8 mouse cellular contexts compared by ENCODE assay signal in the genomic region with DNA sequence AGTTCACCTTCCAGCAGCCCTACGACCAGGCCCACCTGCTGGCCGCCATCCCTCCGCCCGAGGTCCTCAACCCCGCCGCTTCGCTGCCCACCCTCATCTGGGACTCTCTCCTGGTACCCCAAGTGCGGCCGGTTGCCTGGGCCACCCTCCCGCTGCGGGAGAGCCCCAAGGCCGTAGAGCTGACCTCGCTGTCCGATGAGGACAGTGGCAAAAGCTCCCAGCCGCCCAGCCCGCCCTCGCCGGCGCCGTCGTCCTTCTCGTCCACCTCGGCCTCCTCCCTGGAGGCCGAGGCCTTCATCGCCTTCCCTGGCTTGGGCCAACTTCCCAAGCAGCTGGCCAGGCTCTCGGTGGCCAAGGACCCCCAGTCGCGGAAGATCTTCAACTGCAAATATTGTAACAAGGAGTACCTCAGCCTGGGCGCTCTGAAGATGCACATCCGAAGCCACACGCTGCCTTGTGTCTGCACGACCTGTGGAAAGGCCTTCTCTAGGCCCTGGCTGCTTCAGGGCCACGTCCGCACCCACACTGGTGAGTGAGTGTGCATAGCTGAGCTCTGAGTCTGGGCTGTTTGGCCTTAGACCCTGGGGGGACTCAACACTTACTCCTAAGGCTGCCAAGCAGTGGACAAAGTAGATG. TPM values are rescaled to one million over a fixed set of nuclear protein-coding genes. Genes with fewer than 3 reads are reported as not detected.
DNase-seq lines count a peak whose midpoint lies in the region; ATAC-seq lines count a peak whose summit lies in the region.

No protein-coding gene starts in this region.

- 15% methylated on average over 33 of the region's 34 CpGs for WGBS in lung, embryonic 15.5 days
- WGBS in hindbrain, embryonic 10.5 days: 16% methylated on average over 34 of the region's 34 CpGs
- WGBS in midbrain, embryonic 11.5 days: 22% methylated on average over 30 of the region's 34 CpGs

- 0 out of 2 replicates have a peak, but pooled peaks cover 7% of the 10 kb centered on the region for H3K36me3 ChIP-seq in lung, embryonic 15.5 days
- peaks cover 15% of the 10 kb centered on the region for H3K36me3 ChIP-seq in hindbrain, embryonic 10.5 days
- no peaks in the 10 kb centered on the region for H3K36me3 ChIP-seq in midbrain, embryonic 11.5 days (ENCODE audit: control insufficient read depth, insufficient read depth, low read length)

- H3K4me3 ChIP-seq in lung, embryonic 15.5 days: peak overlapping the region; percentile 67
- H3K4me3 ChIP-seq in hindbrain, embryonic 10.5 days: peak overlapping the region; percentile 56
- peak overlapping the region; percentile 38 for H3K4me3 ChIP-seq in midbrain, embryonic 11.5 days (ENCODE audit: low read depth, low read length)

- no peak for DNase-seq in lung, adult 18-20 months
- DNase-seq in embryo, embryonic 10.5 days (ENCODE audit: low spot score): peak; percentile 40
- no peak for DNase-seq in hindbrain, embryonic 10.5 days (ENCODE audit: low spot score)
- peak; percentile 90 for DNase-seq in midbrain, embryonic 11.5 days (ENCODE audit: low spot score, missing footprints)
- DNase-seq in spleen, postnatal 10 days (ENCODE audit: low spot score in 2 of 2): no peak
- no peak for DNase-seq in right cerebral cortex, postnatal 10 days (ENCODE audit: low spot score in 2 of 2)
- no peak for DNase-seq in right cerebral cortex, postnatal 36 days (ENCODE audit: low spot score in 2 of 2)

- H3K27ac ChIP-seq in lung, embryonic 15.5 days: peak overlapping the region; percentile 96
- peak overlapping the region; percentile 75 for H3K27ac ChIP-seq in hindbrain, embryonic 10.5 days
- H3K27ac ChIP-seq in midbrain, embryonic 11.5 days (ENCODE audit: low read depth, low read length): no peak overlapping the region

- H3K4me1 ChIP-seq in lung, embryonic 15.5 days: peaks cover 52% of the 10 kb centered on the region
- peaks cover 71% of the 10 kb centered on the region for H3K4me1 ChIP-seq in hindbrain, embryonic 10.5 days (replicated peaks)
- H3K4me1 ChIP-seq in midbrain, embryonic 11.5 days (ENCODE audit: control insufficient read depth, insufficient read depth, low read length): peaks cover 24% of the 10 kb centered on the region

- H3K9me3 ChIP-seq in lung, embryonic 15.5 days: no peaks in the 10 kb centered on the region
- H3K9me3 ChIP-seq in hindbrain, embryonic 10.5 days: no peaks in the 10 kb centered on the region
- no peaks in the 10 kb centered on the region for H3K9me3 ChIP-seq in midbrain, embryonic 11.5 days (ENCODE audit: control insufficient read depth, low read length)

- peak overlapping the region; percentile 62 for H3K9ac ChIP-seq in lung, embryonic 15.5 days
- H3K9ac ChIP-seq in midbrain, embryonic 11.5 days (ENCODE audit: low read length): peak overlapping the region; percentile 20; the same call in 1 of the 2 replicates

- H3K4me2 ChIP-seq in lung, embryonic 15.5 days: peak overlapping the region; percentile 89
- peak overlapping the region; percentile 57 for H3K4me2 ChIP-seq in midbrain, embryonic 11.5 days

- ATAC-seq in lung, embryonic 15.5 days (ENCODE audit: borderline replicate concordance, extremely low read depth, low FRiP score, low TSS enrichment): peak; percentile 0; the same call in 1 of the 2 replicates
- no peak for ATAC-seq in midbrain, embryonic 11.5 days (ENCODE audit: low FRiP score)

- H3K27me3 ChIP-seq in lung, embryonic 15.5 days: peaks cover 10% of the 10 kb centered on the region; the same call in 1 of the 2 replicates
- peaks cover 85% of the 10 kb centered on the region for H3K27me3 ChIP-seq in hindbrain, embryonic 10.5 days (ENCODE audit: insufficient read depth, poor library complexity, severe bottlenecking)
- H3K27me3 ChIP-seq in midbrain, embryonic 11.5 days (ENCODE audit: control insufficient read depth, insufficient read depth, low read length): peaks cover 46% of the 10 kb centered on the region

RNA-seq across cellular contexts. Expression of gene Snai1, which starts 0.8 kb away (rescaled TPM):
- 107 and 109 TPM in 2 replicates for polyA plus RNA-seq in lung, embryonic 15.5 days (2015; fragmentation: Nextera tagmentation; extraction: Ambion mirVana)
- polyA plus RNA-seq in hindbrain, embryonic 10.5 days (2016; fragmentation: Nextera tagmentation; extraction: Ambion mirVana): 45.3 and 45.5 TPM in 2 replicates
- 18.4 and 20.8 TPM in 2 replicates for polyA plus RNA-seq in midbrain, embryonic 11.5 days (2014; fragmentation: Nextera tagmentation; extraction: Ambion mirVana)

RNA-seq across cellular contexts. Expression of gene Spata2, which starts 46.1 kb away (rescaled TPM):
- polyA plus RNA-seq in lung, embryonic 15.5 days (2015; fragmentation: Nextera tagmentation; extraction: Ambion mirVana): 12.3 and 15.7 TPM in 2 replicates
- polyA plus RNA-seq in hindbrain, embryonic 10.5 days (2016; fragmentation: Nextera tagmentation; extraction: Ambion mirVana): 20.1 and 25.1 TPM in 2 replicates
- polyA plus RNA-seq in midbrain, embryonic 11.5 days (2014; fragmentation: Nextera tagmentation; extraction: Ambion mirVana): 15.6 and 15.8 TPM in 2 replicates

RNA-seq across cellular contexts. Expression of gene Rnf114, which starts 46.3 kb away (rescaled TPM):
- polyA plus RNA-seq in lung, embryonic 15.5 days (2015; fragmentation: Nextera tagmentation; extraction: Ambion mirVana): 99.8 and 102 TPM in 2 replicates
- 137 TPM in 2 replicates for polyA plus RNA-seq in hindbrain, embryonic 10.5 days (2016; fragmentation: Nextera tagmentation; extraction: Ambion mirVana)
- 140 and 150 TPM in 2 replicates for polyA plus RNA-seq in midbrain, embryonic 11.5 days (2014; fragmentation: Nextera tagmentation; extraction: Ambion mirVana)

Comparison
In these comparisons a context has a peak if more than half of its experiments do, and no peak if none do; other contexts are left out.
1. DNase-seq: peak in embryo, embryonic 10.5 days (single experiment) and midbrain, embryonic 11.5 days (single experiment); none in lung, adult 18-20 months (0 of 2), hindbrain, embryonic 10.5 days (single experiment), spleen, postnatal 10 days (0 of 2), right cerebral cortex, postnatal 10 days (0 of 2) and right cerebral cortex, postnatal 36 days (0 of 2).
2. Peak in every context shown above with its lines, with median percentiles within 50 percentile points of each other: H3K4me3 ChIP-seq.